Mouse (Mus musculus): ENCODE results near the gene Olfr1499. TPM values are rescaled to one million over a fixed set of nuclear protein-coding genes. Genes with fewer than 3 reads are reported as not detected.
"Not testable (repeated sequence)": the region's sequence is repeated elsewhere in the genome, so short reads cannot be mapped to it uniquely, and the experiment has no call there.

Olfr1499 gene
- polyA plus RNA-seq (2015; fragmentation: Nextera tagmentation; extraction: Ambion mirVana) = not detected in 2 replicates

- no peaks in the 10 kb centered on the region for H3K27me3 ChIP-seq (ENCODE audit: control insufficient read depth, insufficient read depth, low read depth, low read length)
- no peak within 1 kb of the TSS for H3K27ac ChIP-seq (ENCODE audit: low read length)
- no peaks in the 10 kb centered on the region for H3K9me3 ChIP-seq (replicated peaks; ENCODE audit: control insufficient read depth, low read length, poor library complexity, severe bottlenecking)
- no peak for ATAC-seq
- H3K9ac ChIP-seq (ENCODE audit: low read depth, low read length) = no peak within 1 kb of the TSS
- no peak within 1 kb of the TSS for H3K4me2 ChIP-seq (ENCODE audit: low read length)
- H3K4me3 ChIP-seq (ENCODE audit: low read depth, low read length) = no peak within 1 kb of the TSS
- H3K36me3 ChIP-seq (ENCODE audit: control insufficient read depth, insufficient read depth, low read length) = no peaks in the 10 kb centered on the region
- no peaks in the 10 kb centered on the region for H3K4me1 ChIP-seq (ENCODE audit: control insufficient read depth, insufficient read depth, low read length)
Observed at GRCm38 (mm10) chr19:13819347-13819746, at the start of gene Olfr1499. Olfr1499 (minus strand) TSS chr19:13819447.

DNA sequence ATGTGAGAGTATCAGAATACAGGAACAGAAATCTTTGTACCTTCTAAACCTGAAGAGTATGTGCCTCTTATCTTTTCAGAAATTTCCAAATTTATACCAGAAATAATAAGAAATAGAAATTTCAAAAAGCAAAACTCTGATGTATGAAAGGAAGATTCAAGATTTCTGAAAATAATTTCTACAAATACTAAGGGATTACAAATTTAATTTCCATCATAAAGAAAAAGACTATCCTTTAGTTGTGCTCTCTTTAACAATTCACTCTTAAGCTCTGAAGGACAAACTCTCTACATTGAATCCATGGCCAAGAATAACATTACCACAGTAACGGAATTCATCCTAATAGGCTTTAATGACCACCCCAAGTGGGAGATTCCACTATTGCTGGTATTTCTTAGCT, 42.2 kb upstream of the Olfr1499 start, which contains the start of gene Olfr1502:
Olfr1502 (plus strand) TSS at position 301 of the 400 bp plus-strand sequence.
- Histone ChIP-seq H3K9me3 (replicated peaks; ENCODE audit: control insufficient read depth, low read length, poor library complexity, severe bottlenecking) (no peaks in the 10 kb centered on the region), H3K4me1 (ENCODE audit: control insufficient read depth, insufficient read depth, low read length) (no peaks in the 10 kb centered on the region), H3K4me2 (ENCODE audit: low read length) (no peak within 1 kb of the TSS), H3K36me3 (ENCODE audit: control insufficient read depth, insufficient read depth, low read length) (no peaks in the 10 kb centered on the region), H3K9ac (ENCODE audit: low read depth, low read length) (no peak within 1 kb of the TSS), H3K4me3 (ENCODE audit: low read depth, low read length) (no peak within 1 kb of the TSS), H3K27ac (ENCODE audit: low read length) (no peak within 1 kb of the TSS), H3K27me3 (ENCODE audit: control insufficient read depth, insufficient read depth, low read depth, low read length) (no peaks in the 10 kb centered on the region)
- WGBS = 91% methylated on average over 1 of the region's 1 CpGs
- ATAC-seq = no peak

DNA sequence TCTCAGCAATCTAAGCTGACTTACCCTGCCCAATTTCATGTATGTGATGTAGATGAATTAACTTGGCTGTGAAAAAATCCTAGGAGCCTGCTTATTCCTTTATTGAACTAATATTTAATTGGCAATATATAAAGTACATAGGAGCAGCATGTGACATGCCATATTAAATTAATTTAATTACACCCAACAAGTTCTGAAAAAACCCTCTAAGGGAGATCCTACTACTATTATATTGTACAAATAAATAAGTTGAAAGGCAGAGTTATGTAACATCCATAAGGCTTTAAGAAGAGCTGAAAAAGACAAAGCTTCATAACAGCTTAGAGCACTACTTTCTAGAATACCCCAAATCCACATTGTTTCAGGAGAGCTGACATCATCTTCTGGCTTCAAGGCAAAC, 31.3 kb upstream of the Olfr1499 start, which contains the start of gene Olfr1501:
Olfr1501 (minus strand) TSS at position 101 of the 400 bp plus-strand sequence.
- ATAC-seq; H3K36me3 ChIP-seq (ENCODE audit: control insufficient read depth, insufficient read depth, low read length); H3K4me1 ChIP-seq (ENCODE audit: control insufficient read depth, insufficient read depth, low read length); H3K4me2 ChIP-seq (ENCODE audit: low read length); H3K4me3 ChIP-seq (ENCODE audit: low read depth, low read length); H3K27ac ChIP-seq (ENCODE audit: low read length); H3K27me3 ChIP-seq (ENCODE audit: control insufficient read depth, insufficient read depth, low read depth, low read length); H3K9me3 ChIP-seq (replicated peaks; ENCODE audit: control insufficient read depth, low read length, poor library complexity, severe bottlenecking); H3K9ac ChIP-seq (ENCODE audit: low read depth, low read length): not testable (repeated sequence)

GRCm38 (mm10) chr19:13830388-13830787, 11.1 kb upstream of the Olfr1499 start, which contains the start of gene Olfr1500:
Olfr1500 (minus strand) TSS chr19:13830488.
- no peak within 1 kb of the TSS for H3K4me3 ChIP-seq (ENCODE audit: low read depth, low read length)
- H3K4me2 ChIP-seq (ENCODE audit: low read length) = no peak within 1 kb of the TSS
- no peaks in the 10 kb centered on the region for H3K9me3 ChIP-seq (replicated peaks; ENCODE audit: control insufficient read depth, low read length, poor library complexity, severe bottlenecking)
- no peak within 1 kb of the TSS for H3K27ac ChIP-seq (ENCODE audit: low read length)
- no peaks in the 10 kb centered on the region for H3K4me1 ChIP-seq (ENCODE audit: control insufficient read depth, insufficient read depth, low read length)
- H3K27me3 ChIP-seq (ENCODE audit: control insufficient read depth, insufficient read depth, low read depth, low read length) = no peaks in the 10 kb centered on the region
- no peak for ATAC-seq
- no peak within 1 kb of the TSS for H3K9ac ChIP-seq (ENCODE audit: low read depth, low read length)
- no peaks in the 10 kb centered on the region for H3K36me3 ChIP-seq (ENCODE audit: control insufficient read depth, insufficient read depth, low read length)

GRCm38 (mm10) chr19:13828447-13828846, 9.2 kb upstream of the Olfr1499 start:
- no peak overlapping the region for H3K27ac ChIP-seq (ENCODE audit: low read length)
- H3K4me1 ChIP-seq (ENCODE audit: control insufficient read depth, insufficient read depth, low read length) = no peaks in the 10 kb centered on the region
- 54% methylated on average over 3 of the region's 3 CpGs for WGBS
- H3K4me3 ChIP-seq (ENCODE audit: low read depth, low read length) = no peak overlapping the region
- no peaks in the 10 kb centered on the region for H3K27me3 ChIP-seq (ENCODE audit: control insufficient read depth, insufficient read depth, low read depth, low read length)
- H3K4me2 ChIP-seq (ENCODE audit: low read length) = no peak overlapping the region
- no peaks in the 10 kb centered on the region for H3K36me3 ChIP-seq (ENCODE audit: control insufficient read depth, insufficient read depth, low read length)
- no peaks in the 10 kb centered on the region for H3K9me3 ChIP-seq (replicated peaks; ENCODE audit: control insufficient read depth, low read length, poor library complexity, severe bottlenecking)
- no peak overlapping the region for H3K9ac ChIP-seq (ENCODE audit: low read depth, low read length)
- no peak for ATAC-seq

- H3K9me3 ChIP-seq (replicated peaks; ENCODE audit: control insufficient read depth, low read length, poor library complexity, severe bottlenecking) = no peaks in the 10 kb centered on the region
- H3K4me2 ChIP-seq (ENCODE audit: low read length) = no peak overlapping the region
- H3K27me3 ChIP-seq (ENCODE audit: control insufficient read depth, insufficient read depth, low read depth, low read length) = no peaks in the 10 kb centered on the region
- H3K4me1 ChIP-seq (ENCODE audit: control insufficient read depth, insufficient read depth, low read length) = no peaks in the 10 kb centered on the region
- ATAC-seq = no peak
- H3K4me3 ChIP-seq (ENCODE audit: low read depth, low read length) = no peak overlapping the region
- WGBS = 76% methylated on average over 5 of the region's 5 CpGs
- no peak overlapping the region for H3K9ac ChIP-seq (ENCODE audit: low read depth, low read length)
- H3K27ac ChIP-seq (ENCODE audit: low read length) = no peak overlapping the region
- no peaks in the 10 kb centered on the region for H3K36me3 ChIP-seq (ENCODE audit: control insufficient read depth, insufficient read depth, low read length)
Observed at GRCm38 (mm10) chr19:13820847-13821246, 1.6 kb upstream of the Olfr1499 start.

DNA sequence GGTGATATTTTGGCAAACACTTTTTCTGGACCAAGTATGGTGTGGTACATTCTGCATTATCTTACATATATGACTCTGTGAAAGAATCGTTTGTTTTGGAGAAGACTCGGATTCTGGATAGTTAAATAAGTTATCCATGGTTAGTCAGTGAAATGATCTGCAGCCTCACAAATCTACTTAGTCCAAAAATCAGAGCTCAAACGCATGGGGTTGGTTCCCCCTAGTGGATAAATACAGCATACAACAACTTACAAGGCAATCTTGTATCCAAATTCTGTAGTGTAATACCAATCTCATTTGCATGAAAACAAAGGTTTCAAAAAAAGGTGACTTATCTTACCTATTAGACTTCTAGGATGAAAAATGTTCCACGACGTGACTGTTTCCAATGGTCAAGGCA, 420 bp downstream of the Olfr1499 start:
- H3K4me1 ChIP-seq (ENCODE audit: control insufficient read depth, insufficient read depth, low read length) = no peaks in the 10 kb centered on the region
- ATAC-seq = no peak
- no peaks in the 10 kb centered on the region for H3K9me3 ChIP-seq (replicated peaks; ENCODE audit: control insufficient read depth, low read length, poor library complexity, severe bottlenecking)
- no peak overlapping the region for H3K9ac ChIP-seq (ENCODE audit: low read depth, low read length)
- H3K27ac ChIP-seq (ENCODE audit: low read length) = no peak overlapping the region
- 33% methylated on average over 5 of the region's 5 CpGs for WGBS
- H3K27me3 ChIP-seq (ENCODE audit: control insufficient read depth, insufficient read depth, low read depth, low read length) = no peaks in the 10 kb centered on the region
- no peaks in the 10 kb centered on the region for H3K36me3 ChIP-seq (ENCODE audit: control insufficient read depth, insufficient read depth, low read length)
- no peak overlapping the region for H3K4me2 ChIP-seq (ENCODE audit: low read length)
- H3K4me3 ChIP-seq (ENCODE audit: low read depth, low read length) = no peak overlapping the region

GRCm38 (mm10) chr19:13812823-13813222, 6.4 kb downstream of the Olfr1499 start:
- Histone ChIP-seq H3K27ac (ENCODE audit: low read length) (no peak overlapping the region), H3K4me1 (ENCODE audit: control insufficient read depth, insufficient read depth, low read length) (no peaks in the 10 kb centered on the region), H3K9me3 (replicated peaks; ENCODE audit: control insufficient read depth, low read length, poor library complexity, severe bottlenecking) (no peaks in the 10 kb centered on the region), H3K27me3 (ENCODE audit: control insufficient read depth, insufficient read depth, low read depth, low read length) (no peaks in the 10 kb centered on the region), H3K9ac (ENCODE audit: low read depth, low read length) (no peak overlapping the region), H3K4me2 (ENCODE audit: low read length) (no peak overlapping the region), H3K36me3 (ENCODE audit: control insufficient read depth, insufficient read depth, low read length) (no peaks in the 10 kb centered on the region), H3K4me3 (ENCODE audit: low read depth, low read length) (no peak overlapping the region)
- no peak for ATAC-seq
- WGBS = 63% methylated on average over 2 of the region's 2 CpGs

DNA sequence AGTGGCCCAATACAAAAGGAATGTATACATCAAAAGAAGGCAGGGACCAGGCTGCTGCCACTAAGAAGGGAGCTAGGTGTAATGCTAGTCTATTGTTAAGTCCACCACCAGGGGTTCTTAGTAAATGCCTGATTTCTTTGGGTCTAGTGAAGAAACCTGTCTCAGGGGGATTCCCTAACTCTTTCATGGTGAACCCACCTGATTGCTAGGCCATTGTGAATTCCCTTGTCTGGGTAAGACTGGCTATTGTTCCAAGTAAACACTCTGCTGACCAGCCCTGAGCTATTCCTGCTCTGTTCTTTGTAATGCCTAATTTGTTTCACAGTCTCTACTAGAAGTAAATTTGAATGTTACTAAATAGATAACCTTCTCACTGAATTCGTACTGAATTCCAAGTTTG, 13.8 kb downstream of the Olfr1499 start:
- ATAC-seq; H3K27me3 ChIP-seq (ENCODE audit: control insufficient read depth, insufficient read depth, low read depth, low read length); H3K4me2 ChIP-seq (ENCODE audit: low read length); H3K27ac ChIP-seq (ENCODE audit: low read length); H3K36me3 ChIP-seq (ENCODE audit: control insufficient read depth, insufficient read depth, low read length); H3K4me3 ChIP-seq (ENCODE audit: low read depth, low read length); H3K9me3 ChIP-seq (replicated peaks; ENCODE audit: control insufficient read depth, low read length, poor library complexity, severe bottlenecking); H3K4me1 ChIP-seq (ENCODE audit: control insufficient read depth, insufficient read depth, low read length); H3K9ac ChIP-seq (ENCODE audit: low read depth, low read length): not testable (repeated sequence)
- 74% methylated on average over 1 of the region's 1 CpGs for WGBS

- Histone ChIP-seq H3K36me3 (ENCODE audit: control insufficient read depth, insufficient read depth, low read length) (no peaks in the 10 kb centered on the region), H3K9me3 (replicated peaks; ENCODE audit: control insufficient read depth, low read length, poor library complexity, severe bottlenecking) (no peaks in the 10 kb centered on the region), H3K9ac (ENCODE audit: low read depth, low read length) (no peak within 1 kb of the TSS), H3K4me3 (ENCODE audit: low read depth, low read length) (no peak within 1 kb of the TSS), H3K27me3 (ENCODE audit: control insufficient read depth, insufficient read depth, low read depth, low read length) (no peaks in the 10 kb centered on the region), H3K27ac (ENCODE audit: low read length) (no peak within 1 kb of the TSS), H3K4me1 (ENCODE audit: control insufficient read depth, insufficient read depth, low read length) (no peaks in the 10 kb centered on the region), H3K4me2 (ENCODE audit: low read length) (no peak within 1 kb of the TSS)
- ATAC-seq = no peak
Observed at GRCm38 (mm10) chr19:13798102-13798501, 21.1 kb downstream of the Olfr1499 start, which contains the start of gene Olfr1497. Olfr1497 (minus strand) TSS chr19:13798202.
